Mouse (Mus musculus) liver, embryonic 13.5 days (tissue): ENCODE data around the gene Chmp1a. TPM values are rescaled to one million over a fixed set of nuclear protein-coding genes. Genes with fewer than 3 reads are reported as not detected.

Experiments used
- ATAC-seq: fragments of 200-750 bp; cut with Nextera tagmentation; 2 replicates; pipeline ENCODE4 v1.8.0; 2017; ENCODE audit warnings: low read depth, mild to moderate bottlenecking, moderate number of reproducible peaks, moderate library complexity
- DNase-seq: peaks from one replicate; pipeline ENCODE4 v3.0.0; 2022
- H3K27ac ChIP-seq: fragments of 300-500 bp; sonication (generic); 2 replicates; pipeline ENCODE4 v1.5.1; 2015; ENCODE audit warnings: moderate library complexity, mild to moderate bottlenecking, inconsistent platforms
- H3K27me3 ChIP-seq: fragments of 300-500 bp; sonication (generic); 2 replicates; pipeline ENCODE4 v1.6.1; 2015; ENCODE audit warnings: mild to moderate bottlenecking, inconsistent platforms
- H3K36me3 ChIP-seq: fragments of 300-500 bp; sonication (generic); 2 replicates; pipeline ENCODE4 v1.6.1; 2015; ENCODE audit warnings: mild to moderate bottlenecking, inconsistent platforms
- H3K4me1 ChIP-seq: fragments of 300-500 bp; sonication (generic); replicated peaks from 2 replicates; pipeline ENCODE4 v1.6.1; 2015; ENCODE audit warnings: inconsistent platforms
- H3K4me2 ChIP-seq: fragments of 300-500 bp; sonication (generic); 2 replicates; pipeline ENCODE4 v1.6.1; 2015; ENCODE audit warnings: inconsistent platforms, mild to moderate bottlenecking, moderate library complexity
- H3K4me3 ChIP-seq: fragments of 300-500 bp; sonication (generic); replicated peaks from 2 replicates; pipeline ENCODE4 v1.5.1; 2015; ENCODE audit warnings: mild to moderate bottlenecking, inconsistent platforms
- H3K9ac ChIP-seq: fragments of 300-500 bp; sonication (generic); 2 replicates; pipeline ENCODE4 v1.6.1; 2015; ENCODE audit warnings: mild to moderate bottlenecking, inconsistent platforms
- H3K9me3 ChIP-seq: fragments of 300-500 bp; sonication (generic); replicated peaks from 2 replicates; pipeline ENCODE4 v1.6.1; 2016; ENCODE audit warnings: inconsistent platforms
- WGBS: fragments of 180-500 bp; shearing (Covaris S2); methylation state at CpG from one replicate; pipeline ENCODE4 v1.1.7; 2015; ENCODE audit not compliant: insufficient replicate concordance; 5-methylcytosine and 5-hydroxymethylcytosine counted together
- polyA plus RNA-seq: library from polyadenylated mRNA; unstranded; fragments of >200 nt; fragmentation: Nextera tagmentation; extraction: Ambion mirVana; gene quantifications from 2 replicates; pipeline ENCODE4 v1.2.1, GENCODE M21; 2015

Chmp1a gene
- polyA plus RNA-seq, 1 experiment from 2014 or later, result 74.6 TPM

DNA sequence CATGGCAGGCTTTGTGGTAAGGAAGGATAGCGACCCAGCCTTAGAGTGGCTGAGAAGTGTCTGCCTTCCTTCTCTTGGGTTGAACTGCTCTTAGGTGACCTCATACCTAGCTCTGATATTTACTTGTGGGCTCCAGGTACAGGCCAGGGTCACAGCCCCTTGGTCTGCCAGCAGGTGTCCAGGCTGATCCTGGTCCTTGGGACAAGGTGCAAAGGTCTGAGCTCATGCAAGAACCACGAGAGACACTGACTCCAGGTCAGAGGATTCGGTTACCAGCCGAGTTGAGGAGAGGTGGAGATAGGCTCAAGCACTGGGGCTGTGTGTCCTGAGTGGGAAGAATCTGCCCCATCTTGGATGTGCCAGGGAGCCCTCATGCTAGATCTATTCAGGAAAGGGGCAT, 31.8 kb upstream of the Chmp1a start:
- Histone ChIP-seq H3K27ac (no peak overlapping the region), H3K4me1 (no peaks in the 10 kb centered on the region; the same call in 1 of the 2 replicates), H3K4me3 (no peak overlapping the region), H3K36me3 (peaks cover 38% of the 10 kb centered on the region), H3K9me3 (no peaks in the 10 kb centered on the region), H3K9ac (no peak overlapping the region), H3K27me3 (no peaks in the 10 kb centered on the region), H3K4me2 (no peak overlapping the region)
- DNase-seq (no peak), ATAC-seq (no peak)
- WGBS, result 69% methylated on average over 4 of the region's 4 CpGs

DNA sequence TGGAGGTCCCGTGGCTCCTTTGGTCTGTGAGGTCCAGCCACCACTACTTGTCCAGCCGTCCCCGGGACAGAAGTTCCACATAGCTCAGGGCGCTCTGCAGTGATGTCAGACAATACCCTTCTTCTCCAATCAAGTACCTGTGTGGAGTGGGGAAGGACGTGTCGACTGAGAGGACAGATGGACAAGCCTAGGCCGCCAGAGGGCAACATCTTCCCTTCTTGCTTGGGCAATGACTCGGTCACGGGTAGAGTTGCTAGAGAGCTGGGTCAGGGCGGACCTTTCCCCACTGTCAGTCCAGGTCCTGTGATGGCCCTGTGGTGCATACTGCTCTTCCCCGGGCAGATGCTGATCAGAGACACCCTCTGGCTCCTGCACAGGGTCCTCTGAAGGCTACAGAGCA, 30.5 kb upstream of the Chmp1a start:
- H3K27ac ChIP-seq, result no peak overlapping the region
- no peaks in the 10 kb centered on the region; the same call in 1 of the 2 replicates for H3K4me1 ChIP-seq
- DNase-seq (no peak), ATAC-seq (no peak)
- peaks cover 25% of the 10 kb centered on the region for H3K36me3 ChIP-seq
- no peaks in the 10 kb centered on the region for H3K27me3 ChIP-seq
- H3K9ac ChIP-seq, result no peak overlapping the region
- no peaks in the 10 kb centered on the region for H3K9me3 ChIP-seq
- 60% methylated on average over 11 of the region's 11 CpGs for WGBS
- no peak overlapping the region for H3K4me2 ChIP-seq
- H3K4me3 ChIP-seq, result no peak overlapping the region

DNA sequence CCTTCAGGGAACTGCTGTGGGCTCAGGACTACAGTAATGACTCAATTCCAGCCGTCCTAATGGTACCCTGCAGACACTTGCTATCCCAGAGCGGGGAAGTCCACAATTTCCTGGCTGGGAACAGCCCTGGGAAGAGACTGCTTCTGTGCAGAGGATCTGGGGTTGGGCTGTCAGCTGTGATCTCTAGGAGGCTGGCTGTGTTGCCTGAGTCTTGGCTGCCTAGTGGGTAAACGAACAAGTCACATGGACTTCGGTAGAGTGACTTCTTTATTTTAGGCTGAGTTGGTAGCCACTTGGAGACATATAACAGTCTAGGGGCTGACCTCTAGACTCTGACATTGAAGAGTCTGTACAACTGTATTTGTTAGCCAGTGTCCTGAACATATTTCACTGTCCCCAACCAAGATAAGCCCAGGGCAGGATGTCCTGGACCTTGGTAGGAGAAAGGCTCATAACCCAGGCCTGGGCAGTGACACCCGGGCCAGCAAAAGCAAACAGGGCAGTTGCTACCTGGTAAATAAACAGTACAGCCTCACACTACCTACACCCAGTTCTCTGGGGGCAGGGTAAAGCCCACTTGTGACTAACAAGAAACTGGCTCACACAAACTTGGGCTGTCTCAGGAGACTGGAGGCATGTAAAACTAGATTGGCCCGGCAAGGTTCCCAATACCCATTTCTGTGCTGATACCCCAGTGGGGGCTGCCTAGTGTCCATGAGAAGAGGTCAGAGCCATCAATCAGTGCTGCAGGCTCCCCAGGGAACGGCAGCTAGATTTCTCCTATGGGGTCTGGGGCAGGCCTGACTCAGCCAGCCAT, 29.8 kb upstream of the Chmp1a start:
- Histone ChIP-seq H3K27ac (no peak overlapping the region), H3K9ac (no peak overlapping the region), H3K4me3 (no peak overlapping the region), H3K27me3 (peaks cover 1% of the 10 kb centered on the region; the same call in 1 of the 2 replicates), H3K4me2 (no peak overlapping the region), H3K9me3 (no peaks in the 10 kb centered on the region), H3K4me1 (no peaks in the 10 kb centered on the region; the same call in 1 of the 2 replicates), H3K36me3 (peaks cover 18% of the 10 kb centered on the region; the same call in 1 of the 2 replicates)
- ATAC-seq, result 0 out of 2 replicates have a peak, but pooled peaks have one; percentile 8
- WGBS, result 68% methylated on average over 7 of the region's 7 CpGs
- DNase-seq, result no peak

DNA sequence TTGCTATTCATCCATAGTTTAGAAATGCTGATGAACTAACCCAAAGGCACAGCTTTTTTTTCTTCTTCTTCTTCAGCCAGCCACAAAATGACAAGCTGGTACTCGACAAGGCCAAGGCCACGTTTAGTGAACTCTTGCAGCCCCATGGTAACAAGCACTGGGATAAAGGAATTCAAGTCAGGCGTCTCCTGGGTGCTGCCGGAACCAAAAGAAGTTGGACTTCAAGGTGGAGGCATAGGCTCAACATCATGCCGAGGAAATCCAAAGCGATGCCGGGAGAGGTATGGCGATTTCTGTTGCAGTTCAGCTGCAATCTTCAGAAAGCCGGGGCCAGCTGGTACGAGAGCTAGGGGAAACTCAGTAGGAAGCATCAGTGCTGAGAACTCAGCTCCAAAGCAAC, 26.8 kb upstream of the Chmp1a start:
- 80% methylated on average over 10 of the region's 10 CpGs for WGBS
- no peak overlapping the region for H3K27ac ChIP-seq
- DNase-seq (no peak), ATAC-seq (no peak)
- H3K9ac ChIP-seq, result no peak overlapping the region
- H3K4me3 ChIP-seq, result no peak overlapping the region
- no peaks in the 10 kb centered on the region for H3K9me3 ChIP-seq
- peaks cover 23% of the 10 kb centered on the region for H3K4me1 ChIP-seq
- 0 out of 2 replicates have a peak, but pooled peaks cover under 1% of the 10 kb centered on the region for H3K36me3 ChIP-seq
- peaks cover 21% of the 10 kb centered on the region for H3K27me3 ChIP-seq
- no peak overlapping the region for H3K4me2 ChIP-seq

DNA sequence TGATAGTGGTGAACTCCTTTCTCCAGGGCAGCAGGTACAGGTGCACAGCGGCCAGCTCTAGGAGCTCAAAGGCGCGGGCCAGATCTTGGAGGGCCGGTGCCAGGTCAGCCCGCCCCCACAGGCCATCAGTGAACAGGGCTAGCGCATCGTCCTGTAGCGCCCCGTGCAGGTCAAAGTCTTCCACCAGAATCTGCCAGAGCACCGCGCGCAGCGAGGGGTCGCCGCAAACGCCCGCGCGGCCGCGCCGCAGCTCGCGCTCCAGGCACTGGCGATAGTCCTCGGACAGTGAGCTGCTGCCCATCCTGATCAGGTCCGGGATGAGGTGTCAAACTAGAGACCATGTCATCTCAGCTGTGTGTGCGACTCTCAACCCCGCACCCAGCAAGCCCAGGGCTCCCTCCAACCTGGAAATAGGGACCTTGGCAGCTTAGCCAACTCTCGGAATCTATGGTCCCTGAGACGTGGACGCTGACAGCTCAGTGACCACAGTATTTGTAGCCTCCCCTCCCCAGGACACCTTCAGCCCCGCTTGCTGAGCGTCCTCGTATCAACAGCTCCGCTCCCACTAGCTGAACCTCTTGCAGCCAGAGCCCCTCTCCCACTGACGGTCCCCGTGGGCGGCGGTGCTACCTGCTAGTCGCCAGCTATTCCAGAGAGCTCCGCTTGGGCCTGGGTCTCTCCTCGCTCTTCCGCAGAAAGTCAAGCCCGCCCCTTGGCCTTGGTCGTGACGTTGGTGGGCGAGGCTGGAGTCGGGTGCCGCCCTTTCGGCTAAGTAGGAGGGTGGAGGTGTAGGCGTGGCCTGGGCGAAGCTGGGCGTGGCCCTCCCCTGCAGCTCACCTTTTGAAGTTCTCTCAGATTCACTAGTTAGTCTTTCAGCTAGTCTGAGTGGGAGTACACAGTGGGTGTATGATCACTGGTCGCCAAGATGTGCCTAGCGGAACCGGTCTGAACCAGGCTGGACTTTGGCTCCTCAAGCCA, 23.2 kb upstream of the Chmp1a start, which contains the start of gene Spata2l:
Gene Spata2l (minus strand): TSS at position 714 of the 978 bp plus-strand sequence.
- no peaks in the 10 kb centered on the region for H3K9me3 ChIP-seq
- peak within 1 kb of the TSS; percentile 68 for H3K9ac ChIP-seq
- no peak within 1 kb of the TSS for H3K27ac ChIP-seq
- peak within 1 kb of the TSS; percentile 96 for H3K4me2 ChIP-seq
- H3K4me1 ChIP-seq, result peaks cover 23% of the 10 kb centered on the region
- H3K4me3 ChIP-seq, result peak within 1 kb of the TSS; percentile 68
- 1% methylated on average over 57 of the region's 57 CpGs for WGBS
- DNase-seq, result peak; percentile 85
- ATAC-seq, result peak; percentile 82
- H3K27me3 ChIP-seq, result peaks cover 33% of the 10 kb centered on the region
- no peaks in the 10 kb centered on the region for H3K36me3 ChIP-seq

DNA sequence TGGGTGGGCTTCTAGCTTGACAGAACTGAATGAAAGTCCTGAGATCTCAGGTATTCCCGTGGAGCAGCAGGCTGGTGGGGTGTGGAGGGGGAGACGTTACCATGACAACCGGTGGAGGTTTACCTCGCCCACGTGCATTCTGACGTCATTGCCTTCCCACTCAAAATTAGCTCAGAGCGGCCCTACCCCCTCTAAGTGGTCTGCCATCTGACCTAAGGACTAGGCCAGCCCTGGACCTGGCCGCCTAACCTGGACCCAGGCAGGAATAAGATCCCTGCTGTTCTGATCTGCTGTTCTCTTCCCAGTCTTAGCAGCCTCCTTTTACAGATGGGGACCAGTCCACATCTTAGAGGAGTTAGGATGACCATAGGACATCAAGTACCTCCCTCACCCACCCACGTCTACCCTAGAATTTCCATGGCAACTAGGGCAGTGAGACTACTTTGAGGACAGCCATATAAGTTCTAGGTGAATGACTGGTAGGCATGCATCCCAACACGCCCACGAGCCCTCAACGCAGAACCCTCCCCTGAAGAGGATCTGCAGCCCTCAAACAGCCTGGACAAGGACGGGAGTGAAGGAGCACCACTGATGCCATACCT, 22.5 kb upstream of the Chmp1a start:
- H3K27ac ChIP-seq, result no peak overlapping the region
- peak overlapping the region; percentile 96 for H3K4me2 ChIP-seq
- peaks cover 33% of the 10 kb centered on the region for H3K27me3 ChIP-seq
- ATAC-seq (no peak), DNase-seq (no peak)
- H3K9ac ChIP-seq, result peak overlapping the region; percentile 68; the same call in 1 of the 2 replicates
- H3K9me3 ChIP-seq, result no peaks in the 10 kb centered on the region
- H3K4me1 ChIP-seq, result peaks cover 23% of the 10 kb centered on the region
- WGBS, result 30% methylated on average over 13 of the region's 13 CpGs
- H3K36me3 ChIP-seq, result no peaks in the 10 kb centered on the region
- peak overlapping the region; percentile 68 for H3K4me3 ChIP-seq

- H3K4me3 ChIP-seq, result no peak overlapping the region
- WGBS, result 79% methylated on average over 11 of the region's 11 CpGs
- no peak for ATAC-seq
Observed at GRCm38 (mm10) chr8:123233760-123234159, 21.2 kb upstream of the Chmp1a start.

DNA sequence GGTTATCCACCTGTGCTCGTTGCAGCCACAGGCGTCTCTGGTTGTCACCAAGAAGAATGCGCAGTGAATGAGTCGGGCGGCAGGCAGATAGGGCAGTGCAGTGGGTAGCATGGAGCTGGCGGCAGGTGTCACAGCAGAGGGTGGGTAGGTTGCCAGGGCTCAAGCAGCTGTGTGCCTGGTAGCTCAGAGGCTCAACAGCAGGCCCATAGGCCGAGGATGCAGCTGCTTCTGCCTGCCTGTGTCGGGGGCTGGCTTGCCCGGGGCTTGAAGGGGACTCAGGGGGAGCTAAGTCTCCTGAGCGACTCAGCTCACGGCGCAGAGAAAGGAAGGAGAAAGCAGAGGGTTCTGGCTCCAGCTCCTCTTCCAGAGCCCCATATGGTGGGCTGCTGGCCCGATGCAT, 20.7 kb upstream of the Chmp1a start:
- H3K27me3 ChIP-seq, result peaks cover 33% of the 10 kb centered on the region

More at GRCm38 (mm10) chr8:123233760-123234159, 21.2 kb upstream of the Chmp1a start:
- Histone ChIP-seq H3K4me1 (peaks cover 23% of the 10 kb centered on the region), H3K36me3 (0 out of 2 replicates have a peak, but pooled peaks cover 7% of the 10 kb centered on the region), H3K9me3 (no peaks in the 10 kb centered on the region), H3K27me3 (peaks cover 33% of the 10 kb centered on the region), H3K27ac (no peak overlapping the region), H3K4me2 (no peak overlapping the region), H3K9ac (no peak overlapping the region)
- no peak for DNase-seq

DNA sequence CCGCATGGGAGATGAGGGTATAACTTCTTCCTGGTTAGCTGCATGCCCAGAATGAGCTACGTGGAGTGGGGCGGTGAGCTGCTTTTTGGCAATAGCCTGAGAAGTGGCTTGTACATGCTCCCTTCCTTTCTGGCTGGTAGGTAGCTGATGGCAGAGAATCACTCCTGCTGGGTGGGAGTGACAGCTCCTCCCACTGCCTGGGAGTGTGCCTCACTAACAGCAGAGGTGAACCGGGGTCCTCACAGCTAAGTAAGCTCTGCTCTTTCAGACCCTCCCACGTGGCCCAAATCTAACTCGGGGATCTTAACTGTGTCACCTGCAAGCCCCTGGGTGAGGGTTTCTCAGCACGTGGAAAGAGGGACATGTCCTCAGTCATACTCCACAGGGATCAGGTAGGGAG, 20.0 kb upstream of the Chmp1a start:
- Histone ChIP-seq H3K9me3 (no peaks in the 10 kb centered on the region), H3K4me2 (no peak overlapping the region), H3K4me3 (no peak overlapping the region), H3K27ac (no peak overlapping the region), H3K27me3 (peaks cover 33% of the 10 kb centered on the region), H3K4me1 (peaks cover 23% of the 10 kb centered on the region), H3K9ac (no peak overlapping the region), H3K36me3 (peaks cover 18% of the 10 kb centered on the region; the same call in 1 of the 2 replicates)
- WGBS, result 44% methylated on average over 7 of the region's 7 CpGs
- ATAC-seq (no peak), DNase-seq (no peak)

More for the DNA sequence above, 20.7 kb upstream of the Chmp1a start:
- no peak overlapping the region for H3K4me2 ChIP-seq
- H3K9ac ChIP-seq, result no peak overlapping the region
- DNase-seq (no peak), ATAC-seq (no peak)
- 0 out of 2 replicates have a peak, but pooled peaks cover 11% of the 10 kb centered on the region for H3K36me3 ChIP-seq
- no peak overlapping the region for H3K4me3 ChIP-seq
- WGBS, result 49% methylated on average over 11 of the region's 13 CpGs
- H3K27ac ChIP-seq, result no peak overlapping the region
- H3K9me3 ChIP-seq, result no peaks in the 10 kb centered on the region
- peaks cover 23% of the 10 kb centered on the region for H3K4me1 ChIP-seq

GRCm38 (mm10) chr8:123231742-123232141, 19.2 kb upstream of the Chmp1a start:
- WGBS, result 73% methylated on average over 5 of the region's 5 CpGs
- H3K9me3 ChIP-seq, result no peaks in the 10 kb centered on the region
- ATAC-seq (no peak), DNase-seq (no peak)
- H3K36me3 ChIP-seq, result peaks cover 22% of the 10 kb centered on the region; the same call in 1 of the 2 replicates
- H3K4me2 ChIP-seq, result no peak overlapping the region
- H3K4me1 ChIP-seq, result peaks cover 21% of the 10 kb centered on the region
- H3K4me3 ChIP-seq, result no peak overlapping the region
- no peak overlapping the region for H3K27ac ChIP-seq
- peaks cover 28% of the 10 kb centered on the region for H3K27me3 ChIP-seq
- H3K9ac ChIP-seq, result no peak overlapping the region
